8 mouse cellular contexts compared by ENCODE assay signal in the genomic region with DNA sequence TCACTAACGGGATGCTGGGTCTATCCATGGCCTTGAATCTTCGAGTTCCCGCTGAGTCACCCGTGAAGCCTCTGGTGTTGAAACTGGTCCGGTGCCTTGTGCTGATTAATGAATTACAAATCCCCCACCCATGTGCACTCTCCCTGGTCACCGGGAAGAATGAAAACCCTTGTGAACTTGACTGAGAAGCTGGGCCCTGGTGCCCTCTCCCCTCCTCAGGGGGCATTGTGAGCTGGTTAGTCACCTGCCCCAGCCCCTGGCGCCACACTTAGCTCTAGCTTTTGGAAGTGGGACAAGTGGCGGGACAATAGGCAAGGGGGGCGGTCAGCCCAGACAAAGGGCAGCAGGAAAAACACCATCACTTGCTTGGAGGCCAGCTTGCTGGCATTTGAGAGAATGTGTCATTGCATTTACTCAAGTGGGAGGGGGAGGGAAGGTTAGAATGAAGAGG. TPM values are rescaled to one million over a fixed set of nuclear protein-coding genes. Genes with fewer than 3 reads are reported as not detected.
DNase-seq lines count a peak whose midpoint lies in the region; ATAC-seq and TF ChIP-seq lines count a peak whose summit lies in the region.

No protein-coding gene starts in this region.

- H3K27me3 ChIP-seq in erythroblast, embryonic 14.5 days (ENCODE audit: control insufficient read depth) = peaks cover 97% of the 10 kb centered on the region
- peaks cover 92% of the 10 kb centered on the region for H3K27me3 ChIP-seq in G1E (ENCODE audit: insufficient read depth, low read length)
- H3K27me3 ChIP-seq in heart, embryonic 15.5 days = peaks cover 71% of the 10 kb centered on the region
- H3K27me3 ChIP-seq in limb, embryonic 11.5 days (ENCODE audit: control insufficient read depth, insufficient read depth, low read length) = no peaks in the 10 kb centered on the region
- peaks cover 83% of the 10 kb centered on the region for H3K27me3 ChIP-seq in neural tube, embryonic 13.5 days

- peaks cover 7% of the 10 kb centered on the region; the same call in 1 of the 2 replicates for H3K9me3 ChIP-seq in erythroblast, embryonic 14.5 days (ENCODE audit: control insufficient read depth, low read length)
- no peaks in the 10 kb centered on the region for H3K9me3 ChIP-seq in G1E (replicated peaks)
- no peaks in the 10 kb centered on the region for H3K9me3 ChIP-seq in heart, embryonic 15.5 days (replicated peaks)
- H3K9me3 ChIP-seq in limb, embryonic 11.5 days (ENCODE audit: control insufficient read depth, low read length) = no peaks in the 10 kb centered on the region
- H3K9me3 ChIP-seq in neural tube, embryonic 13.5 days = no peaks in the 10 kb centered on the region

- peak overlapping the region; percentile 98 for H3K4me2 ChIP-seq in heart, embryonic 15.5 days
- peak overlapping the region; percentile 86 for H3K4me2 ChIP-seq in limb, embryonic 11.5 days (ENCODE audit: low read depth, severe bottlenecking)
- H3K4me2 ChIP-seq in neural tube, embryonic 13.5 days = peak overlapping the region; percentile 95

- no peak for TF ChIP-seq CTCF in G1E (IDR thresholded peaks at IDR 0.05; ENCODE audit: low read depth, low read length)

- no peak for DNase-seq in G1E (ENCODE audit: low spot score)
- DNase-seq in limb, embryonic 11.5 days (ENCODE audit: low spot score) = no peak
- no peak for DNase-seq in cerebellum, adult 18-20 months
- no peak for DNase-seq in right cerebral cortex, postnatal 36 days (ENCODE audit: low spot score in 2 of 2)

- peak overlapping the region; percentile 74; the same call in 1 of the 2 replicates for H3K27ac ChIP-seq in heart, embryonic 15.5 days
- H3K27ac ChIP-seq in limb, embryonic 11.5 days (replicated peaks; ENCODE audit: low read depth, low read length) = peak overlapping the region; percentile 92
- H3K27ac ChIP-seq in neural tube, embryonic 13.5 days (replicated peaks) = no peak overlapping the region

- peak overlapping the region; percentile 4 for H3K4me3 ChIP-seq in erythroblast, embryonic 14.5 days (replicated peaks)
- peak overlapping the region; percentile 60; the same call in 1 of the 2 replicates for H3K4me3 ChIP-seq in G1E (ENCODE audit: low read depth, low read length)
- H3K4me3 ChIP-seq in heart, embryonic 15.5 days = peak overlapping the region; percentile 69
- peak overlapping the region; percentile 84 for H3K4me3 ChIP-seq in limb, embryonic 11.5 days (ENCODE audit: low read depth, low read length)
- peak overlapping the region; percentile 53 for H3K4me3 ChIP-seq in neural tube, embryonic 13.5 days

- H3K9ac ChIP-seq in heart, embryonic 15.5 days = 0 out of 2 replicates have a peak overlapping the region, but pooled peaks have one; percentile 77
- peak overlapping the region; percentile 94 for H3K9ac ChIP-seq in limb, embryonic 11.5 days (ENCODE audit: low read length)
- H3K9ac ChIP-seq in neural tube, embryonic 13.5 days = no peak overlapping the region

- WGBS in heart, embryonic 15.5 days = 14% methylated on average over 9 of the region's 9 CpGs
- WGBS in limb, embryonic 11.5 days = 4% methylated on average over 9 of the region's 9 CpGs
- 2% methylated on average over 9 of the region's 9 CpGs for WGBS in neural tube, embryonic 13.5 days

- H3K4me1 ChIP-seq in erythroblast, embryonic 14.5 days (ENCODE audit: control insufficient read depth) = peaks cover 13% of the 10 kb centered on the region
- H3K4me1 ChIP-seq in G1E (ENCODE audit: insufficient read depth, low read depth, low read length) = peaks cover 33% of the 10 kb centered on the region
- peaks cover 44% of the 10 kb centered on the region for H3K4me1 ChIP-seq in heart, embryonic 15.5 days (replicated peaks)
- peaks cover 57% of the 10 kb centered on the region for H3K4me1 ChIP-seq in limb, embryonic 11.5 days (ENCODE audit: control insufficient read depth, insufficient read depth, low read length)
- H3K4me1 ChIP-seq in neural tube, embryonic 13.5 days (replicated peaks) = peaks cover 38% of the 10 kb centered on the region

- no peaks in the 10 kb centered on the region for H3K36me3 ChIP-seq in erythroblast, embryonic 14.5 days (ENCODE audit: control insufficient read depth)
- H3K36me3 ChIP-seq in G1E (replicated peaks) = no peaks in the 10 kb centered on the region
- no peaks in the 10 kb centered on the region for H3K36me3 ChIP-seq in heart, embryonic 15.5 days
- H3K36me3 ChIP-seq in limb, embryonic 11.5 days (ENCODE audit: control insufficient read depth, insufficient read depth, low read length) = no peaks in the 10 kb centered on the region
- H3K36me3 ChIP-seq in neural tube, embryonic 13.5 days = no peaks in the 10 kb centered on the region

- no peak for ATAC-seq in erythroblast, adult 5-6 weeks (replicated peaks; ENCODE audit: low FRiP score, poor library complexity, severe bottlenecking)
- no peak for ATAC-seq in G1E (ENCODE audit: extremely low read depth, insufficient number of reproducible peaks, low FRiP score, poor library complexity, severe bottlenecking)
- no peak for ATAC-seq in heart, embryonic 15.5 days (replicated peaks; ENCODE audit: insufficient number of reproducible peaks, insufficient read depth, low FRiP score, low read depth)
- no peak for ATAC-seq in limb, embryonic 11.5 days (ENCODE audit: insufficient number of reproducible peaks, low FRiP score, low TSS enrichment, low read depth)
- no peak for ATAC-seq in neural tube, embryonic 13.5 days (ENCODE audit: low read depth)

RNA-seq across cellular contexts. Expression of gene Clcf1, which starts 0.5 kb away (rescaled TPM):
- not detected in 2 replicates for polyA plus RNA-seq in erythroblast, embryonic 14.5 days (2012)
- 0.38 TPM in 1 of 2 replicates, not detected in the other for total RNA-seq in erythroblast, adult 5-6 weeks (2015; ENCODE audit: low replicate concordance)
- not detected in 2 replicates for total RNA-seq in erythroblast, adult 5-6 weeks (2017; ENCODE audit: low replicate concordance)
- total RNA-seq in G1E (2014; fragmentation: Nextera tagmentation) (not detected in 2 replicates), G1E (2017) (0.06 and 0.27 TPM in 2 replicates)
- not detected in 2 replicates for polyA plus RNA-seq in G1E (2012)
- polyA plus RNA-seq in heart, embryonic 15.5 days (2015; fragmentation: Nextera tagmentation; extraction: Ambion mirVana) = 0.96 and 1.9 TPM in 2 replicates
- 5.0 and 7.4 TPM in 2 replicates for polyA plus RNA-seq in limb, embryonic 11.5 days (2014; fragmentation: Nextera tagmentation; extraction: Ambion mirVana)
- polyA plus RNA-seq in neural tube, embryonic 13.5 days (2015; fragmentation: Nextera tagmentation; extraction: Ambion mirVana) = 0.67 and 0.79 TPM in 2 replicates

RNA-seq across cellular contexts. Expression of gene AC109138.7, which starts 0.6 kb away (rescaled TPM):
- polyA plus RNA-seq in erythroblast, embryonic 14.5 days (2012) = 0.22 TPM in 1 of 2 replicates, not detected in the other
- total RNA-seq in erythroblast, adult 5-6 weeks (2015; ENCODE audit: low replicate concordance) = not detected in 2 replicates
- not detected in 2 replicates for total RNA-seq in erythroblast, adult 5-6 weeks (2017; ENCODE audit: low replicate concordance)
- not detected in 2 replicates for total RNA-seq in G1E (2014; fragmentation: Nextera tagmentation)
- total RNA-seq in G1E (2017) = not detected in 2 replicates
- 35.4 TPM in 1 of 2 replicates, not detected in the other for polyA plus RNA-seq in G1E (2012)
- not detected in 2 replicates for polyA plus RNA-seq in heart, embryonic 15.5 days (2015; fragmentation: Nextera tagmentation; extraction: Ambion mirVana)
- polyA plus RNA-seq in limb, embryonic 11.5 days (2014; fragmentation: Nextera tagmentation; extraction: Ambion mirVana) = not detected in 2 replicates
- polyA plus RNA-seq in neural tube, embryonic 13.5 days (2015; fragmentation: Nextera tagmentation; extraction: Ambion mirVana) = not detected in 2 replicates

RNA-seq across cellular contexts. Expression of gene Rad9a, which starts 12.1 kb away (rescaled TPM):
- 2.6 and 3.9 TPM in 2 replicates for polyA plus RNA-seq in erythroblast, embryonic 14.5 days (2012)
- total RNA-seq in erythroblast, adult 5-6 weeks (2015; ENCODE audit: low replicate concordance) = 12.7 and 23.2 TPM in 2 replicates
- 9.1 and 15.7 TPM in 2 replicates for total RNA-seq in erythroblast, adult 5-6 weeks (2017; ENCODE audit: low replicate concordance)
- total RNA-seq in G1E (2014; fragmentation: Nextera tagmentation) (61.9 and 93.9 TPM in 2 replicates), G1E (2017) (27.5 and 29.2 TPM in 2 replicates)
- polyA plus RNA-seq in G1E (2012) = 31.3 and 33.6 TPM in 2 replicates
- polyA plus RNA-seq in heart, embryonic 15.5 days (2015; fragmentation: Nextera tagmentation; extraction: Ambion mirVana) = 17.3 and 24.1 TPM in 2 replicates
- 52.5 and 54.9 TPM in 2 replicates for polyA plus RNA-seq in limb, embryonic 11.5 days (2014; fragmentation: Nextera tagmentation; extraction: Ambion mirVana)
- polyA plus RNA-seq in neural tube, embryonic 13.5 days (2015; fragmentation: Nextera tagmentation; extraction: Ambion mirVana) = 23.5 and 24.9 TPM in 2 replicates

RNA-seq across cellular contexts. Expression of gene Pold4, which starts 18.1 kb away (rescaled TPM):
- 0.49 and 0.74 TPM in 2 replicates for polyA plus RNA-seq in erythroblast, embryonic 14.5 days (2012)
- 23.6 and 25.4 TPM in 2 replicates for total RNA-seq in erythroblast, adult 5-6 weeks (2015; ENCODE audit: low replicate concordance)
- 8.8 and 30.3 TPM in 2 replicates for total RNA-seq in erythroblast, adult 5-6 weeks (2017; ENCODE audit: low replicate concordance)
- 98.6 and 104 TPM in 2 replicates for total RNA-seq in G1E (2014; fragmentation: Nextera tagmentation)
- 66.2 and 89.1 TPM in 2 replicates for total RNA-seq in G1E (2017)
- polyA plus RNA-seq in G1E (2012) = 26.4 and 37.1 TPM in 2 replicates
- 17.1 and 24.1 TPM in 2 replicates for polyA plus RNA-seq in heart, embryonic 15.5 days (2015; fragmentation: Nextera tagmentation; extraction: Ambion mirVana)
- 11.5 and 12.6 TPM in 2 replicates for polyA plus RNA-seq in limb, embryonic 11.5 days (2014; fragmentation: Nextera tagmentation; extraction: Ambion mirVana)
- 21.0 and 22.1 TPM in 2 replicates for polyA plus RNA-seq in neural tube, embryonic 13.5 days (2015; fragmentation: Nextera tagmentation; extraction: Ambion mirVana)

RNA-seq across cellular contexts. Expression of gene Ppp1ca, which starts 21.7 kb away (rescaled TPM):
- 42.7 and 52.0 TPM in 2 replicates for polyA plus RNA-seq in erythroblast, embryonic 14.5 days (2012)
- 100 and 139 TPM in 2 replicates for total RNA-seq in erythroblast, adult 5-6 weeks (2015; ENCODE audit: low replicate concordance)
- total RNA-seq in erythroblast, adult 5-6 weeks (2017; ENCODE audit: low replicate concordance) = 131 and 151 TPM in 2 replicates
- total RNA-seq in G1E (2014; fragmentation: Nextera tagmentation) (270 and 304 TPM in 2 replicates), G1E (2017) (565 and 679 TPM in 2 replicates)
- 547 and 673 TPM in 2 replicates for polyA plus RNA-seq in G1E (2012)
- 666 and 734 TPM in 2 replicates for polyA plus RNA-seq in heart, embryonic 15.5 days (2015; fragmentation: Nextera tagmentation; extraction: Ambion mirVana)
- polyA plus RNA-seq in limb, embryonic 11.5 days (2014; fragmentation: Nextera tagmentation; extraction: Ambion mirVana) = 952 and 995 TPM in 2 replicates
- 683 and 709 TPM in 2 replicates for polyA plus RNA-seq in neural tube, embryonic 13.5 days (2015; fragmentation: Nextera tagmentation; extraction: Ambion mirVana)

Comparison
In these comparisons a context has a peak if more than half of its experiments do, and no peak if none do; other contexts are left out.
1. H3K4me3 ChIP-seq: peak in every context shown above with its lines; median percentile 84 in limb, embryonic 11.5 days; 69 in heart, embryonic 15.5 days; 60 in G1E; 53 in neural tube, embryonic 13.5 days; 4 in erythroblast, embryonic 14.5 days.